Mouse (Mus musculus) embryo, embryonic 11 days (tissue): ENCODE results near the gene Uspl1.

ENCODE experiments used
- DNase-seq: peaks from one replicate; pipeline ENCODE4 v3.0.0-alpha.2; 2015

Uspl1 gene

GRCm38 (mm10) chr5:149168816-149169215 lies 15.3 kb upstream of the Uspl1 start:
- no peak for DNase-seq

DNA sequence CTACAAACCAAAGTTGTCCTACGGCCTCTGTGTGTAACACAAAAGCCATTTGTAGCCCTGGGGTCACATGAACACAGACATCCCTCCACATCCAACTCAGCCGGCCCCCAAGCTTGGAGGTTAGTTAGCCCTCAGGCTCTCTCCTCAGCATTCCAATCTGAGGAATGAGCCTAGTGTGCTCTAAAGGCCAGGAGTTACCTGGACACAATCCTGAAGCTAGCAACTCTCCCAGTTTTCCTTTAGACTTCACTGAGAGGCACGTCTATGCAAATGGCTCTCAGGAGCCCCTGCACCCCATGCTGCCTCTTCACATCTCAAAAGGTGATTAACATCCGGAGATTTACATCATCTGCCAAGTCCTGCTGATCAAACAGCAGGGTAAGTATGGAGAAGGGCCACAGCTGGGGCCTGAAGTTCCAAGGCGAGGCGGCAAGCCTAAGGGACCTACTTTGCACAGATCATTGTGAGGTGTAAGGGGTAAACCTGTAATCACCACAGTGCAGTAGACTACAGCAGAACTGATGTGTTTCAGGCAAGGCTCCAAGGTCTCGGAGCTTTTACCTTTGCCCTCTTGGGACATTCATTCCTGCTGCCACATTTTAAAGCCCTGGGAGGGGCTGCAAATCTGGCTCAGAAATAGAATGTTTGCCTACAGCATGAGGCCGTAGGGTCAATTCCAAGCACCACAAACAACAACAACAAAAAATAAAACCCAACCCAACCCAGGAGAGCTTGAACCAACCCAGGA lies 13.1 kb upstream of the Uspl1 start:
- no peak for DNase-seq

GRCm38 (mm10) chr5:149172246-149172645 lies 11.9 kb upstream of the Uspl1 start:
- DNase-seq = no peak

DNA sequence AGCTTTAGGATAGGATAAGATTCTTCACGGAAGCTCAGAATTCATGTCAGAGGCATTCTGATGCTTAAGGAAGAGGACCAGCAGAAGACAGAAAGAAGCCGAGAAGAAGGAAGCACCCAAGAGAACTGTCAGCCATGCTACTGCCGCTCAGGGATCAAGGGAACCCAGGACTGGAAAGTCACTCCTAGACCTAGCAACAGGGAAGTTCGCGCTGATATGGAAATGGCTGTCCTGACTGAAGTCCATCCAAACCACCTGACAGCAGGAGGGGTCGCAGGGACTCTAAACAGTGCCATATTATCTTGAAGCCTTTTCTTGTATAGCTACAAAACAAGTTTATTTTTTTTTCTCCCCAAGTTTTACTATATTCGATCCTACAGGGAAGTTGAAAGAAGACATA lies 9.6 kb upstream of the Uspl1 start:
- no peak for DNase-seq

DNA sequence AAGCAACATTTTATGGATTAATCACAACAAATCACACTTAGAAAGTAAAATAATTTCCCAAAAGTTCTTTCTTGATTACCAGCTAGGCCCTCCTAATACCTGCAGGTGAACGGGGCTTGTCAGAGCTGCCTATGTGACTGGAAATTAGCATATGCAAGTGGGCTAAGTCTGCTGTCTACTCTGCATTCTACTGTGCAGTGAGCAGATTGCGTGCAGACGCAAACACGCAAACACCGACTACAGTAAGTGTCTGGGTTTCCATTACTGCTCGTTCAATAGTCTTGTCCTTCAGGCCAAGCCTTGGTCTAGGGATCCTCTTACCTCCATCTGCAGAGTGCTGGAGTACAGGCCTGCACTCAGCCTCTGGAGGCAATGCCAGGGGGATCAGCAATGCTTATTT lies 8.4 kb upstream of the Uspl1 start:
- no peak for DNase-seq

GRCm38 (mm10) chr5:149178095-149178494 lies 6.1 kb upstream of the Uspl1 start:
- DNase-seq = no peak

GRCm38 (mm10) chr5:149179826-149180225 lies 4.3 kb upstream of the Uspl1 start:
- DNase-seq = no peak

- DNase-seq = no peak
Observed at GRCm38 (mm10) chr5:149182186-149182870, 1.8 kb upstream of the Uspl1 start.

GRCm38 (mm10) chr5:149183122-149183521 lies 1.0 kb upstream of the Uspl1 start:
- no peak for DNase-seq

DNA sequence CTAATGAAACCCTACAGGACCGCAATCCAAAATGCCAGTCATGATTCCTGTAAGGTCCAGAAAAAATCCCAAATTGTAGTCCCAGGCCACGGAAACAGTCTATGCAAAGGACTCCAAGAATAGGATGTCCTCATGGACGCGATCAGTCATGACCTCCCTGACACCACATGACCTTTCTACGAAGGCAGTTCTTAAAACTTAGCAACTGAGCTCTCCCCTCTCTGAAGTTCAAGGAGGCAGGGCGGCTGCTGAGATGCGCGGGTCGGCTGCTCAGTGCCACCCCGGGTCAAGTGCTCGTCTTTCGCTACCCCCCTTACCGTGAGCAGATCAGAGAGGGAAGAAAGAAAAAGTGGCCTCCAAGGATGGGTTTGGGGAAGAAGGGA lies 438 bp upstream of the Uspl1 start:
- DNase-seq = no peak

DNA sequence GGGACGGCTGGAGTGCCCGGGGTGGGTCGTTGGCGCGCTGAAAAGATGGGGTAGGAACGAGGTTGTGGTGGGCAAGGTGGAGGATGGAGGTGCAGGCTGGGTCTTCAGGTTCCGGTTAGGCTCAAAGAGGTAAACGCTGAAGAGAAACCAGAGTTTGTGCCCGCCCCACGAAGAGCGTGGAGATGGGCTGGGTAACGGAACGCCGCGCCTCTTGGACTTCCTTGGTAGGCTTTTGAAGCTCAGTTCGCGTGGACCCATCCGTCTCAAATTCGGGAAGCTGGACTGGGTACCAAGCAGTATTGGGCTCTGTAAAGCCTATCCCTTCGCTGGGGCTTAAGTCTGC lies 665 bp downstream of the Uspl1 start:
- DNase-seq = peak; percentile 34

DNA sequence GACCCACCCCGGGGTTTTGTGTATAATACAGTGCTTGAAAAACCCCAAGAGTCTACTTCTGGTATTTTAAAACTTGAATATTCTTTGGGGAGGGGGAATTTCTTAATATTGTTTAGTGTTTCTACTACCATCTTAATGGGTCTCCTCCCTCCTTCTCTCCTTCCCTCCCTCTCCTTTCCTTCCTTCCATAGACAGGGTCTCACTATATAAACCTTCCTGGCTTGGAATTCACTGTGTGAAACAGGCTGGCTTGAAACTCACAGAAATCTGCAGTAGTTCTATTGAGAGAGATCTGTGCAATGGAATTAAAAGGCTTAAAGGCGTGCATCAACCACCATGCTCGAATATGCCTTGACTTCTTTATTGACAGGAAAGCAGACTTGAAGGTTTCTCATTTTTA lies 1.7 kb downstream of the Uspl1 start:
- DNase-seq = no peak

- DNase-seq = no peak
Observed at GRCm38 (mm10) chr5:149190160-149190559, 6.0 kb downstream of the Uspl1 start.

- peak; percentile 42 for DNase-seq
Observed at GRCm38 (mm10) chr5:149196611-149197010, 12.5 kb downstream of the Uspl1 start.

DNA sequence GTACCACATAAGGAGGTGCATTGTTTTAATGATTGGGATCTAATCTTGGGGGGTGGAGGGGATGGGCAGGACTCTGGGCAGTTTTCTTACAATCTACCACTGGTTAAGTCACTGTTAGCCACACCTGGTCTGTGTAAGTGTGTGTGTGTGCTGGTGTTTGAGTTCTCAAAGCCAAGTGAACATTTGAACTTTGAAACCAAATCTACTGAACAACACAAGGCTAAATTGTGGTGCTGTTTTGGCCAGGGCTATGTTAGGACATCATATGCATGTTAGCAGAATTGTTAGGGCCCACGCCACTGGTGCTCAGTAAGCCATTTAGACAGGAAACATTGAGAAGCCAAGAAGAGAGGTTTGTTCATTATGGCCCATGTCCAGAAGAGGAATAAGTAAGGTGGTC lies 14.6 kb downstream of the Uspl1 start:
- DNase-seq = no peak

GRCm38 (mm10) chr5:149202941-149203340 lies 18.8 kb downstream of the Uspl1 start:
- no peak for DNase-seq

- DNase-seq = no peak
Observed at GRCm38 (mm10) chr5:149203796-149204375, 19.7 kb downstream of the Uspl1 start.

GRCm38 (mm10) chr5:149204822-149205221 lies 20.7 kb downstream of the Uspl1 start:
- no peak for DNase-seq

GRCm38 (mm10) chr5:149205265-149205664 lies 21.1 kb downstream of the Uspl1 start:
- no peak for DNase-seq

- DNase-seq = no peak
Observed at GRCm38 (mm10) chr5:149206286-149206685, 22.1 kb downstream of the Uspl1 start.

- DNase-seq = no peak
Observed at GRCm38 (mm10) chr5:149207661-149208060, 23.5 kb downstream of the Uspl1 start.

DNA sequence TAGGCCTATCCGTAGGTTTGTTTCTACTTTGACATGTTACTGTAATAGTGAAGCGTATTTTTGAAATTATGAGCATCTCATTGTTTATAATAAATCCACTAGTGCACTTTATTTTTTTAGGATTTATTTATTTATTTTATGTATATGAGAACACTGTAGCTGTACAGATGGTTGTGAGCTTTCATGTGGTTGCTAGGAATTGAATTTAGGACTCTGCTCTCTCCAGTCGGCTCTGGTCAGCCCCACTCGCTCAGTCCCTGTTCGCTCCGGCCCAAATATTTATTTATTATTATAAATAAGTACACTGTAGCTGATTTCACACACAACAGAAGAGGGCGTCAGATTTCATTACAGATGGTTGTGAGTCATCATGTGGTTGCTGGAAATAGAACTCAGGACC lies 24.6 kb downstream of the Uspl1 start:
- DNase-seq = no peak

DNA sequence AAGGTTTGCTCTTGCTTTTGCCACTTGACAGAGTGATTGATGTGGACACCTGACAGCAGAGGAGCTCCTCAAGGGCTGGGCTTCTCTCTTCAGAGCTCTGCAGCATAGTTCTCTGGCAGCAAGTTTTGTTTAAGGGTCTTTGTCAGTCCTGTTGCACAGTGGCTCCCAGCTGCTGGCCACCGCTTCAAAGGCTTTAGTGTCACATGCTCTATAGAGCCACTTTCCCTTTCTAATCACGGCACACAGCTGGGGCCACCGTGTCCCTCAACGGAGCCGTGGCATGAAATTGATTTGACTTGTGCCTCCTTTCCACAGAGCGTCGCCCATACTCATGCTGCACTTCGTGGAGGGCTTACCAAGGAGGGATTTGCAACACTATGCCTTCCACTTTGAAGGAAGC lies 25.2 kb downstream of the Uspl1 start:
- DNase-seq = peak; percentile 74

GRCm38 (mm10) chr5:149211041-149211440 lies 26.9 kb downstream of the Uspl1 start:
- no peak for DNase-seq
